Mouse (Mus musculus): ENCODE results near the gene Cacna1e. TPM values are rescaled to one million over a fixed set of nuclear protein-coding genes. Genes with fewer than 3 reads are reported as not detected.

The Cacna1e gene
- polyA plus RNA-seq, 1 experiment from 2014 or later = 0.29 TPM

DNA sequence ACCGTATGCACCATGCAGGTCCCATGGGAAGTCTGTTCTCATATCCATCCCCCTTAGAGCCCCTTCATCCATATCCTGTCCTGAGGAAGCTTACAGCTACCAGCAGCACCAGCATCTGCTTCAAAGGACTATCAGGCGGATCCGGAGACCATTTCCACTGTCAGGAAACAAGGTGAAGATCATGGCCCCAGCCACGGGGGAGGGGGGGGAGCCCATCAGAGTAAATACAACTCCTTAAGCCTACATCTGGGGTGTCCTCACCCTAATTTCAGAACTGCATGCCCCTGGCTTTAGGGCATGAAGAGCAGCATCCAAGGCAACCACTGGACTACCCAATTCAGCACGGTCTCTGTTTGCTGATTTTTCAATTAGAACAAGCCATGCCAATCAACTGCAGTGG lies 47.8 kb downstream of the Cacna1e start:
- Histone ChIP-seq H3K27ac (ENCODE audit: poor library complexity, severe bottlenecking) (no peak overlapping the region), H3K4me1 (replicated peaks) (peaks cover 11% of the 10 kb centered on the region), H3K9ac (no peak overlapping the region), H3K36me3 (no peaks in the 10 kb centered on the region), H3K4me3 (no peak overlapping the region), H3K27me3 (replicated peaks) (peaks cover 15% of the 10 kb centered on the region), H3K9me3 (replicated peaks) (no peaks in the 10 kb centered on the region), H3K4me2 (no peak overlapping the region)
- ATAC-seq (ENCODE audit: insufficient number of reproducible peaks, low FRiP score) = no peak
- WGBS = 84% methylated on average over 5 of the region's 5 CpGs

DNA sequence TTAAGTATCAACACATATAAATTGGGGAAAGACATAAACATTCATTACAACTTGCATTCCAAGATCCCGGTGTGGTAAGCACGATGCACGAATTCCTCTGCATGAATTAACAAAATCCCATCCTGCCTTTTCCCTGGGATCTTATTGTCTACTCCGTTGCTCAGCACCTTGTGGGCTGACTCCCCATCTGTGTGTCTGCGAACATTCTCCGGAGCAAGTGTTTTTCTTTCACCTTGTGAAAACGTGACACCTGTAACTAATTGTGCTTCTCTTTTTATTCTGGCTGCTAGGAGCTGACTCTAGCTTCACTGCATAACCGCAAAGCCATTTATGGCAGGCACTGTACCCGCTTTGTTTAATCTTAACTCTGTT lies 52.1 kb downstream of the Cacna1e start:
- H3K9ac ChIP-seq = no peak overlapping the region
- 88% methylated on average over 9 of the region's 9 CpGs for WGBS
- ATAC-seq (ENCODE audit: insufficient number of reproducible peaks, low FRiP score) = no peak
- no peaks in the 10 kb centered on the region for H3K9me3 ChIP-seq (replicated peaks)
- peaks cover 20% of the 10 kb centered on the region for H3K27me3 ChIP-seq (replicated peaks)
- H3K36me3 ChIP-seq = no peaks in the 10 kb centered on the region
- H3K27ac ChIP-seq (ENCODE audit: poor library complexity, severe bottlenecking) = no peak overlapping the region
- peaks cover 20% of the 10 kb centered on the region for H3K4me1 ChIP-seq (replicated peaks)
- H3K4me2 ChIP-seq = no peak overlapping the region
- no peak overlapping the region for H3K4me3 ChIP-seq

DNA sequence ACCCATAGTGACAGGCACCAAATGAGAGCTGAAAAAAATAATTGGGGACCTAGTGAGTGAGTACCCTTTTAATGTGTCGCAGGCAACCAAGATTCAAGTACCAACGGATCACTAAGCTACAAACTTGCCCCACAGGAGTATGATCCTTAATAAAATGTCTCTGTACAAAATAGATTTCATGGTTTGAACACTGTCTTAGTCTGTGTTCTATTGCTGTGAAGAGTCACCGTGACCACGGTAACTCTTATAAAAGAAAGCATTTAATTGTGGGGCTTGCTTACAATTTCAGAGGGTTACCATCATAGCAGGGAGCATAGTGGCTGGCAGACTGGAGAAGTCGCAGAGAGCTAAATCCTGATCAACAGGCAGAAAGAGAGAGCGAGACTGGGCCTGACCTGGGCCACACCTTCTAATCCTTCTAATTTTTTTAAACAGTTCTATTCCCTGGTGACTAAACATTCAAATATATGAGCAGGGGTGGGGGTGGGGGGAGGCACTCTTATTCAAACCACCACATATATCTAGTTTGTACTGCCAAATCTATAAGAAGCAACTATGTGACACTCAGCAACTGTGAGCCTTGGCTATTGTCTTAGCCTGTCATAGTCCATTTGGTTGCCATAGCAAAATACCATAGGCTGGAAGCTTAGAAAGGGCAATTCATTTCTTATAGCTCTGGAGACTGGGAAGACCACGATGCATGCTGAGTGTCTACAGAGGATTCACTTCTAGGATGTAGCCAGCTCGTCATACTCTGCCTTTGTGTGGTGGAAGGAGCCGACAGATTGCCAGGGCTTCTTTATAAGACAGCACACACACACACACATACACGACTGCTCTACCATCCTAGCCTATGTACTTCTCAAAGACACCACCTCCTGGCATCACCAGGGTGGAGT lies 52.8 kb downstream of the Cacna1e start:
- Histone ChIP-seq H3K9me3 (replicated peaks) (no peaks in the 10 kb centered on the region), H3K9ac (no peak overlapping the region), H3K36me3 (no peaks in the 10 kb centered on the region), H3K27ac (ENCODE audit: poor library complexity, severe bottlenecking) (no peak overlapping the region), H3K4me2 (no peak overlapping the region), H3K4me1 (replicated peaks) (peaks cover 20% of the 10 kb centered on the region), H3K4me3 (no peak overlapping the region), H3K27me3 (replicated peaks) (peaks cover 14% of the 10 kb centered on the region)
- ATAC-seq (ENCODE audit: insufficient number of reproducible peaks, low FRiP score) = no peak
- WGBS = 81% methylated on average over 10 of the region's 10 CpGs

DNA sequence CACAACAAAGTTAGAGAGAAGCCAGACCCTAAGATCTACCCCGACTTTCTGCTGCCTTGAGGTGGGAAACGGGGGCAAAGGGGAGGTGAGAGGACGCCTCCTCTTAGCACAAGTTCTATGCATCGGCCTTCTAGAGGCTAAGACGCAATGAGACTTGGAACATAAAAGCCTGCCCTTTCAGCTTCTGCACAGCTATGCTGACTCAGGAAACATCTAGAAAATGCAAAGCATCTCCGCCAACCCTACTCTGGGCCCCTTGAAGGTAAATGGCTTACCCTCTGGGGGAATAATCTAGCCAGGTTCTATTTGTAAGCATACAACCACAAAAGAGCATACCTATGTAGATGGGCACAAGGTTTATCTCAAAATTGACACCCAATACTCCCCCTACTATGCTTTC lies 54.2 kb downstream of the Cacna1e start:
- ATAC-seq (ENCODE audit: insufficient number of reproducible peaks, low FRiP score) = no peak
- H3K4me2 ChIP-seq = no peak overlapping the region; the same call in 1 of the 2 replicates
- WGBS = 54% methylated on average over 6 of the region's 6 CpGs
- no peaks in the 10 kb centered on the region for H3K9me3 ChIP-seq (replicated peaks)
- peaks cover 7% of the 10 kb centered on the region; the same call in 1 of the 2 replicates for H3K27me3 ChIP-seq (replicated peaks)
- H3K27ac ChIP-seq (ENCODE audit: poor library complexity, severe bottlenecking) = no peak overlapping the region
- H3K4me1 ChIP-seq (replicated peaks) = peaks cover 16% of the 10 kb centered on the region
- H3K4me3 ChIP-seq = no peak overlapping the region
- H3K36me3 ChIP-seq = no peaks in the 10 kb centered on the region
- H3K9ac ChIP-seq = no peak overlapping the region

DNA sequence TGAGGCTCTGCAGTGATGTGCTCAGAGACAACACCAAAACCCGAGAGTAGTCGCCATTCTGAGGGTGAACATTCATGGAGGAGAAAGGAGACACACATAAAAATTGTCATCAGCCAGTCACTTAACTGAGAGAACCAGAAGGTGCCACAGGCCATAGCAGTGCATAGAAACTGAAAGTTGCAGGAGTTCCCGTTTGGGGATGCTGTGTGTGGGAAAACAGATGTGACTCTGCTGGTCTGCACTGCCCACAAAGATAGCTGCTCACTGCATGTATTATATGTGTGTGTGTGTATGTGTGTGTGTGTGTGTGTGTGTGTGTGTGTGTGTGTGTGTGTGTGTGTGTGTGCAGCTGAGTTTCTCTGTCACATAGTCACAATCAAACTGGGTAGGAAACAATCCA lies 61.2 kb downstream of the Cacna1e start:
- Histone ChIP-seq H3K4me2 (no peak overlapping the region), H3K9me3 (replicated peaks) (no peaks in the 10 kb centered on the region), H3K4me1 (replicated peaks) (no peaks in the 10 kb centered on the region), H3K36me3 (no peaks in the 10 kb centered on the region), H3K4me3 (no peak overlapping the region), H3K9ac (no peak overlapping the region), H3K27ac (ENCODE audit: poor library complexity, severe bottlenecking) (no peak overlapping the region), H3K27me3 (replicated peaks) (peaks cover 15% of the 10 kb centered on the region; the same call in 1 of the 2 replicates)
- WGBS = 56% methylated on average over 3 of the region's 3 CpGs
- no peak for ATAC-seq (ENCODE audit: insufficient number of reproducible peaks, low FRiP score)

DNA sequence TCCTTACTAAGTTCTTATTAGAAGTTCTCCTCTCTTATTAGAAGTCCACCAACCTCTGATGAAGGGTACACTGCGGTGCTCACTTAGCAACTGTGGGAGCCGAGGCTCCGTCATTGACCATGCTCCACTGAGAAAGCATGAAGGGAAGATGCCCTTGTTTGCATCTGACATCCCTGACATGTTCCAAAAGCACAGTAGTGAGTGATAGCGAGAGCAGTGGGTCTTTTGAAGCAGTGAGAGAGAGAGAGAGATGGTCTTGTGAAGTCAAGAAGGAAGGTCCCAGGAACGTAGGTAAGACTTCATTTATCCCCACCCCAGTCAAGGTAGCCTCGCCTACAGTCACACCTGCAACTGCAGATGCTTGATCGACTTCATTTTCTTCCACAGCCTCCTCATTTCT lies 63.9 kb downstream of the Cacna1e start:
- 74% methylated on average over 7 of the region's 7 CpGs for WGBS
- Histone ChIP-seq H3K9ac (no peak overlapping the region), H3K27ac (ENCODE audit: poor library complexity, severe bottlenecking) (no peak overlapping the region), H3K4me1 (replicated peaks) (no peaks in the 10 kb centered on the region), H3K36me3 (no peaks in the 10 kb centered on the region), H3K9me3 (replicated peaks) (no peaks in the 10 kb centered on the region), H3K4me2 (no peak overlapping the region), H3K27me3 (replicated peaks) (0 out of 2 replicates have a peak, but pooled peaks cover 10% of the 10 kb centered on the region), H3K4me3 (no peak overlapping the region)
- ATAC-seq (ENCODE audit: insufficient number of reproducible peaks, low FRiP score) = no peak

DNA sequence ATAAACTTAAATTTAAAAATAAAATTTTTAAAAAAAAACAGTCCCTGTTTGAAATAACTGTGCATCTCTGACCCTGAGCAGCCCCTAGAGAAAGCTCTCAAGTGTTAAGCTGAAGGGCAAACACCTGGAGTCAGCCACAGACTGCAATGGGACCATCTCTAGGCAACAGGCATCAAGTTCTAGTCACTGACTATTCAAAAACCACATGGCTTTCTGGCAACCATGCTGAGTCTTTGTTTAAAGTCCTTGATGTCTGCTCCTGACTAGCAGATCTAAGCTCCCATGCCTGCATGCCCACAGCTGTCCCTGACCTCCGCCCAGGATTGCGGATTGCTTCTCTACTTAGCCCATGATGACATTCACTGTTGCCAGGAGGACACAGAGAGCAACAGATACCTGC lies 64.3 kb downstream of the Cacna1e start:
- H3K4me1 ChIP-seq (replicated peaks) = no peaks in the 10 kb centered on the region
- ATAC-seq (ENCODE audit: insufficient number of reproducible peaks, low FRiP score) = no peak
- H3K27me3 ChIP-seq (replicated peaks) = 0 out of 2 replicates have a peak, but pooled peaks cover 7% of the 10 kb centered on the region
- no peak overlapping the region for H3K27ac ChIP-seq (ENCODE audit: poor library complexity, severe bottlenecking)
- H3K4me3 ChIP-seq = no peak overlapping the region
- no peaks in the 10 kb centered on the region for H3K9me3 ChIP-seq (replicated peaks)
- H3K36me3 ChIP-seq = no peaks in the 10 kb centered on the region
- no peak overlapping the region for H3K4me2 ChIP-seq
- WGBS = 81% methylated on average over 2 of the region's 2 CpGs
- H3K9ac ChIP-seq = no peak overlapping the region

DNA sequence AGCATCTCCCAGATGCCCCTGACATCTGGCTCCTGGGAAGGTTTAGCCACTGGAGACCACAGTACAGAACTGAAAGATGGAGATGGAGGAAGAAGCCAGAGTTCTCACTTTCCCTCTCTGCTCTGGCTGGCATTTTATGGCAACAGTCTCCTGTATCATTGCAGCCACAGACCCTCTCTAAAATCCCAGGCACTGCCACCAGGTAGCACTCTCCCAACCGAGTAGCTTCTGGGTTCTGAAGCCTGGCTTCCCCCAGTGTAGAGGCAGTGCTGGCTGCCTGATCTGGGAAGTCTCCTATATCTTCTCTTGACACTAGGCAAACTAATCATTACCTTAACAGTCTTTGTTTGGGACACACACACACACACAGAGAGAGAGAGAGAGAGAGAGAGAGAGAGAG lies 65.6 kb downstream of the Cacna1e start:
- no peaks in the 10 kb centered on the region for H3K9me3 ChIP-seq (replicated peaks)
- H3K27me3 ChIP-seq (replicated peaks) = 0 out of 2 replicates have a peak, but pooled peaks cover 6% of the 10 kb centered on the region
- H3K4me3 ChIP-seq = no peak overlapping the region
- 37% methylated on average over 1 of the region's 1 CpGs for WGBS
- no peaks in the 10 kb centered on the region for H3K36me3 ChIP-seq
- 0 out of 2 replicates have a peak, but pooled peaks cover 5% of the 10 kb centered on the region for H3K4me1 ChIP-seq (replicated peaks)
- ATAC-seq (ENCODE audit: insufficient number of reproducible peaks, low FRiP score) = no peak
- no peak overlapping the region for H3K9ac ChIP-seq
- H3K4me2 ChIP-seq = no peak overlapping the region
- H3K27ac ChIP-seq (ENCODE audit: poor library complexity, severe bottlenecking) = no peak overlapping the region

DNA sequence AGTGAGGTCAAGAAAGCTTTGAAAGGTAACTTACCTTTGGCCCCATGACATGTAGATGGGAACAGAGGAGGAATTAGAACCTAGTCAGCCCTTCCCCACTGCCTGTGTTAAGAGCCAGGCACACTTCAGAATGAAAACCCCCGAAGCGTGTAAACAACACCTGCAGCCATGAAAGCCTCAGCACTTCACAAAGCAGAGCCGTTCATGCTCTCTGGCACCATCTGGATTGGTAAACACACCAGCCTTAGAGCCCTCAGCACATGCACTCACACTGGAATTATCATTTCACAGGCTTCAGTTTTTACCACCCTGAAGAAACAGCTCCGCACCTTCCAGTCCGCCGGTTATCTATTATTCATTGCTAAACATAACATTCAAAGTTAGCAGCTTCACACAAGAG lies 67.5 kb downstream of the Cacna1e start:
- Histone ChIP-seq H3K9ac (no peak overlapping the region), H3K36me3 (no peaks in the 10 kb centered on the region), H3K27ac (ENCODE audit: poor library complexity, severe bottlenecking) (no peak overlapping the region), H3K4me3 (no peak overlapping the region), H3K4me1 (replicated peaks) (0 out of 2 replicates have a peak, but pooled peaks cover 7% of the 10 kb centered on the region), H3K4me2 (no peak overlapping the region), H3K9me3 (replicated peaks) (no peaks in the 10 kb centered on the region), H3K27me3 (replicated peaks) (no peaks in the 10 kb centered on the region)
- 64% methylated on average over 6 of the region's 6 CpGs for WGBS
- no peak for ATAC-seq (ENCODE audit: insufficient number of reproducible peaks, low FRiP score)

DNA sequence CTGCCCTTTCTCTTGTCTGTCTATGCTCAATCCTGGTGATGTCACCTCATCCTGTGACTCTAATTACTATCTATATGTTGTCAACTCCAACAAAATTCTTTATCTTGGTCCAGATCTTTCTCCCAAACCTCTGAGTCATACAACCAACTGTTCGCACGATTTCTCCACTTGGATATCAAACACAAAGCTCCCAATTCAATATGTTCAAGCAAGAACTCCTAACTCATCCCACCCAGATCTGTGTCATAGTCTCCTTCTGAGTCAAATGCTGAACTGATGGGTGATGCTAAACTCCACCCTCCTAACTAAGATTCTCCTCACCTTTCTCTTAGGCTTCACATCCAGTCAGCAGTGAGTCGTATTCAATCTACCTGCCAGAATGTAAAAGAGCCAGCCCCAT lies 68.0 kb downstream of the Cacna1e start:
- H3K4me2 ChIP-seq = no peak overlapping the region
- H3K9ac ChIP-seq = no peak overlapping the region
- no peaks in the 10 kb centered on the region for H3K36me3 ChIP-seq
- no peaks in the 10 kb centered on the region for H3K9me3 ChIP-seq (replicated peaks)
- 78% methylated on average over 3 of the region's 3 CpGs for WGBS
- H3K4me1 ChIP-seq (replicated peaks) = 0 out of 2 replicates have a peak, but pooled peaks cover 7% of the 10 kb centered on the region
- H3K27me3 ChIP-seq (replicated peaks) = no peaks in the 10 kb centered on the region
- ATAC-seq (ENCODE audit: insufficient number of reproducible peaks, low FRiP score) = no peak
- H3K27ac ChIP-seq (ENCODE audit: poor library complexity, severe bottlenecking) = no peak overlapping the region
- H3K4me3 ChIP-seq = no peak overlapping the region

DNA sequence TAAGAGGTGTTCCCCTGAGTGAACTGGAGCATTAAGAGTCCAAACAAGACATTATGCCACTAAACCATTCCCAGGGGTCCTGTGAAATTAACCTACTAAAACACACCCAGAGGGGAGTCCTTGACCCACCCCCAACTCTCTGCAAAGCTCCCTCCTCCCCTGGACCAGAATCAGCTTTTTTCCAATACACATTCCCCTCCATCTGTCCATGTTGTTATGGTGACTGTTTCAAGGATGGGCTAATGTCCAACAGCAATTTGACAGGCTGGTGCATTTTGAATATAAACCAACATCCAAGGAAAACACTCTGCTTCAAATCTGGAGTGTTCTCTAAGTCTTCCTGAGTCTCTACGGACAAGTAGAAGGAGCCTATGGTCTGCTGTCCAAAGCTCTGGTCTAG lies 78.6 kb downstream of the Cacna1e start:
- H3K4me2 ChIP-seq = no peak overlapping the region
- H3K27ac ChIP-seq (ENCODE audit: poor library complexity, severe bottlenecking) = no peak overlapping the region
- ATAC-seq (ENCODE audit: insufficient number of reproducible peaks, low FRiP score) = no peak
- H3K9ac ChIP-seq = no peak overlapping the region
- H3K4me1 ChIP-seq (replicated peaks) = peaks cover 6% of the 10 kb centered on the region
- no peaks in the 10 kb centered on the region for H3K27me3 ChIP-seq (replicated peaks)
- H3K9me3 ChIP-seq (replicated peaks) = peaks cover 7% of the 10 kb centered on the region; the same call in 1 of the 2 replicates
- H3K4me3 ChIP-seq = no peak overlapping the region
- H3K36me3 ChIP-seq = no peaks in the 10 kb centered on the region
- 79% methylated on average over 1 of the region's 1 CpGs for WGBS
